Mouse (Mus musculus) induced T-regulatory cell, adult 2 months (primary cell): ENCODE results near the gene Myo3b.
A peak's percentile ranks its signal among the peaks of the same experiment; 100 is the strongest.

ENCODE experiments used
- DNase-seq: peaks from one replicate; pipeline ENCODE4 v3.0.0-alpha.2; 2012; ENCODE audit warnings: low read depth

Myo3b gene

DNA sequence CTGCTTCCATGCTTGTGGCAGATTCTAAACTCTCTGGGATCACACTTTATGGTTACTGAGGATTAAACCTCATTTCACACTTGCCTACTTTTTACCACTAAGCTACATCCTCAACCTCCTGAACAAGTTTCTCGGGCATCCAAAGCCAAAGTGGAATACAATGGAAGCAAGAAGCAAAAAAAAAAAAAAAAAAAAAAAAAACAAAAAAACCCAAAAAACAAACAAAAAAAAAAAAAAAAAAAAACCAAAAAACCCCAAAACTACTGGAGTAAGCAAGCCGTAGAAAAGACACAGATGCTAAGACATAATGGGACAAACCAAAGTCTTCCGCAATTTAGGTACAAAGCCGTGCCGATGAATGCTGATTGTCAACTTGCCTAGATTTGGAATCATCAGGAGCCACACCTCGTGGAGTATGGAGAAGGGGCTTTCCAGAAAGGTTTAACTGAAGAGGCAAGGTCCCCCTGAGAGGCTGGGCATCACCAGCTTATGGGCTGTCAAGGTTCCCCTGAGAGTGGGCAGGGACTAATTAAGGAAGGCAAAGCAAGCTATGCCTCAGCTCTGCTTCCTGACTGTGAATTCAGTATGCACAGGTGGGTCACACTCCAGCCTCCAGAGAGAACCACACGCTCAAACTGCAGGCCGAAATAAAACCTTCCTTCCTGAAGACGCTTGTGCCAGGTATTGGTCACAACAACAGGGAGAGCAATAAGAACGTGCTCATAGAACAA is 313.7 kb downstream of the Myo3b start:
- DNase-seq: no peak

DNA sequence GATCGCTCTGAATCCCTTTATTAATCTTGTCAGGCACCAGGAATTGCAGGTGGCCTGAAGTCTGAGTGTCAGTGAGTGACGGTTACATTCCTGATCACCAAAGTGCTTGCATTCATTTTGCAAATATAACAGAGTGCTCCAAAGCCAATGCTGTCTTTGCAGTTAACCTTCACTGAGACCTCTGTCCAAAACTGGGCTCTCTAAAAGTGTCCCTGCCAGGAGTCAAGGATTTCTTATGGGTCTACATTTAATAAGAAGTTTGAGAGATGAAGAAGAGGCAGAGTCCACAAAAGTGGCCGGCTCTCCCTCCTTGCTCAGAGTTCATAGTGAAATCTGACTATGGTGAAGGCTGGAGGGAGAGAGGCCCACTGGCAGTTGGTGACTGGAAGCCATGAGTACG is 315.1 kb downstream of the Myo3b start:
- DNase-seq: no peak

DNA sequence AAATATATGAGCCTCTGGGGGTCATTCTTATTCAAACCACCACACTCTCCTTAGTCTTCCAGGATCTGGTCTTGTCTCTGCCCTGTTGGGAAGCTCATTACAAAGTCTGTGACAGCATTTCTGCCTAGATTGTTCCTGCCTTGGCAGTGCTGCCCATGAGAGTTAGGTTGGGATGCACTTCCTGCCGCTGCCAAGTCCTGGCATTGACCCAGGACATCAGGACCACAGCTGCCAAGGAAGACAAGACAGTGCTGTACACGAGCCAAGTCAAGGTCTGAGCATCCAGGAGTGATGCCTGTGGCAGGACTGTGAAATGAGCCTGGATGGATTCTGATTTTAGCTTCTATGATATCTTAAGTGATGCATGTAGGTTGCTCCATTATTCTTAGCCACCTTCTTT is 316.1 kb downstream of the Myo3b start:
- DNase-seq: no peak

DNA sequence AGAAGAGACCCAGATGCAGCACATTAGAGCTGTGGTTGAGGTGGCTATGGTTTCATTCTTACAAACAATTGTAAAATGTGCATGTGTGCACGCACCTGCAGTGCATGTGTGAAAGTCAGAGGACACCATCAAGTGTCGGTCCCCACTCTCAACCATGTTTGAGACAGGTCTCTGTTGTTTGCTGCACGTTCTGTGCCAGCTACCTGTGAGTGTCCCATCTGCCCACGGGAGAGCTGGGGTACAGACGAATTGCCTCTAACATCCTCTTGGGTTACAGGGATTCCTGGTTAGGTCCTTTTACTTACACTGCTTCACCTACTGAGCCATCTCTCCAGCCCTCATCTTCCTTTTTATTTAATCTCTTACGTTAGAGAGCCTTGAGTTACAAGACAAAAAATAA is 330.5 kb downstream of the Myo3b start:
- no peak for DNase-seq

DNA sequence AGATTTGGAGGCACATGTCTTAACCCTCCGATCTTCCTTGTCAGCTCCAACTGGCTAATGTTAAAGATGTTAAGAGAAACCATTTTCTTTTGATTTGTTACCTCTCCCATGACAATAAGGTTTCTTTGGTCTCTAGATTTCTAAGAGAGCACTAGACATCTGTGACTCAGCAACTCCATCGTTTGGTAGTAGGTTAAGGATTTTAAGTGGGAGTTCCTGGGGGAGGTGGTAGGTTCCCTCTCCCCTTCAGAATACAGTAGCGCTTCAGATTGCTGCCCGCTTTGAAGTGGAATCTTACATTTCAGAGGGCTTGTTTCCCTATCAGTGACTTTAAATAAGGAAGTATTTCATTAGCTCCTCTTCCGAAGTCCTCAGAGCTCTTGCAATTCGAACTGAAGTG is 340.4 kb downstream of the Myo3b start:
- DNase-seq: no peak

DNA sequence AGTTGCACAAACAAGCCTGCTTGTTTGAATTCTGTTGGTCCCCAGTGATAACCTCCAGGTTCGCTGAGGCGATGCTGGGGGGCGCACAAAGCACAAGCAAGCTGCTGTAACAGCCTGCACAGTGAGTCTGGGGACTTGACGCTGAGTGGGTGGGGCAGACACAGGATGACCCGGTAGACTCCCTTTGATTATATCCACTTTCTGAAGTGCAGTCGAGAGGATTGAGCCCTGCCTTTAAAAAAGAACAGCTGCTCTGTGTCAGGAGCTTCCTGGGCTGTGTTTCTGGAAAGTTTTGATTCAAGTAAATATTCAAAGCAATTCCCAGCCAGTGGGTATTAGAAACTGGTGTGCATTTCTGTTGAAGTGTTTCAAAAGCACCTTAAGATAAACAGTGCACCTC is 341.0 kb downstream of the Myo3b start:
- no peak for DNase-seq

DNA sequence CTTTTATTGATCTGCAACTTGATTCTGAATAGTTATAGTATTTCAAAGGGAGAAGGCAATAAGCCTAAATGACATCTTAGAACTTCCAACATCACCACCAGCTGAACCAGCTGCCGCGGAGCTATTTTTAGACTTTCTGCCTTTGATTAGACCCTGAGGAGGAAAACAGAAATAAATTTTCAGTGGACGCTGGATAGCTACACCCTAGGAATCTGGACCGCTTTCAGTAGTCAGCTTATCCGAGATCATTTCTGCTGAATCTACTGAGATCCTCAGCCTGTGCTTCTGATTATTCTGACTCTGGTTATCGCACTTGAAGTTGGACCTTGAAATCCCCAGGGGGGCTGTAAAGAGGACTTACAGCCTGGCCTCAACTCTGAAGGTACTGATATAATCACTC is 349.7 kb downstream of the Myo3b start:
- no peak for DNase-seq

DNA sequence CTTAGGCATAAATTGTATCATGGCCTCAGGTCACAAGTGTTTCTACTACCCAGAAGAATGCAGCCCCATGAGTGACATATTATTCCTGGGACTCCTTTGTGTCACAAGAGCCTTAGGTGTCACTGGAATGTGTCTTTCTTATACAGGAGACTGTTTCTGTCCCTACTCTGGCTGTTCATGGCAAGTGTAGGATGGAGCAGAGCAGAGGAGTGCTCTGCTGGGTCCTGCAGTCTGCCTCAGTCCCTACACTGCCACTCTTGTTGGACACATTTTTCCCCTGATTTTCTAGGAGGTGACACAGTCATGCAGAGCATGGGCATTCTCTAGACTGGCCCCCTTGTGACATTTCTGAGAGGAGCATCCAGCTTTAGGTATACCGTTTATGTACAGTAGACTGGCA is 350.2 kb downstream of the Myo3b start:
- no peak for DNase-seq

DNA sequence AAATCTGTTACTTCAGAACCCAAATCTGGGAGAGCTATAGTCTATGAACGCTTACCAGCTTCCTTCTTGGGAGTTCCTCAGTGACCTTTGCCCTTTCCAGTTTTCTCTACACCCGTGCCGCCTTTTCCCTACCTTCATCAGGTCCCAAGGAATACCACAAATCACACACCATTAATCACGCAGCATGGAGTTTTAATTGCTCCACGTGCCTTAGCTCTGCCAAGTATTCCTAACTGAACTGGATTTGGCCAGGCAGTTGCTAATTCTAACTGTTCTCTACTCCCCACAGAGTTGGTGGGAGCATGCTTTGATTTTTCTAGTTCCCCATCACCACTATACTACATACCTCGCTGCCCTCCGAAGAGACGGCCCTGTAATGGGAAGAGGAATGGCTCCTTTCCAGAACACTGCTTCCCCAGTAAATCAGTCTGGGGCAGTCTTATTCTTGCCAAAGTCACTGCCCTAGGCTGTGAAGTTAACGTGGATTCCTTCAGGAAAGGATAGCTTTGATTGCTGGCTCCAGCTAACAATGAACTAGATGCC is 358.9 kb downstream of the Myo3b start:
- no peak for DNase-seq

DNA sequence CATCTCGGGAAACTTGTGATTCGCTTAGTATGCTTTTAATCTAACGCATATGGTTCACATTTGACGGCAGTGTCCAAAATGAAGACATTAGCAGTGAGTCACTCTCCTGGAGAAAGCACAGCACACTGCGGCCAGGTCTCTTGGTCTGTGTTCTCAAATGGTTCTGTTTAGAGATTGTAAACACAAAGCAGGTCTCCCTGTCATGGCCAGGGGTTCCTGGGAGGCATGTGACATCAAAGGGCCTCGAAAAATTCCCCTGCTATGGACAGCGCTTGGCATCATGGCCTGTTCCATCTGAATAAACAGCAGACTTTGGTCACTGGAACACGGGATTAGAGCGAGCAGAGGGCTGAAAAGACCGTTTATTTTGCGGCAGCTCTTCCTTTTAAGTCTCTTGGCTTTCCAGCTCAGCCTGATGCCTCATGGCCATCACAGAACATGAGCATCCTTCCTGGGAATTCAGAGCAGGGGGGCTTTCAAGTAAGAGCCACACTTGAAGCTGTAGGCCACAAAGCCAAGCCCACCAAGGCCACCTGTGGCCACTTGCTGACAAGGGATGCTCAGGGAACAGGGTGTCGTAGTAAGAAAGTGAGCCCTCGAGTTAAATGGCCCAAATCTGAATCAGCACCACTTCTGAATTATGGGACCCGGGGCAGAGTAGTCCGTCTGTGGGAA is 360.7 kb downstream of the Myo3b start:
- DNase-seq: no peak

DNA sequence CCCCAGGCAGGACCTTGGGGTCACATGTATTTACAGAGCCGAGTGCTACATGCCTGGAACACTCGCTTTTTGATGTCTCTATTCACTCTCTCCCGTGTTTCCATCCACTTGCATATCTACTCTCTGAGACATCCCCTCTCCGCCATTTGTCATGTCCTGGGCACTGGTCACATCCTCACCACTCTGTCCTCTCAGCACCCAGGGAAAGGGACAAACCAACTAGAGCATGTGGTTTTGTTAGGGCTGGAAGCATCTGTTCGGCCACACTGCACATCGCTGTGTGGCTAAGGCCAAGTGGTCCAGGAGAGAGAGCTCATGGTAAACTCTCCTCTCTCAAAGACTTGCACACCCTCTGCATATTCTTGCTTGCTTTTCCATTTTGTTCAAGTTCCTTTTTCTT is 361.4 kb downstream of the Myo3b start:
- DNase-seq: no peak

DNA sequence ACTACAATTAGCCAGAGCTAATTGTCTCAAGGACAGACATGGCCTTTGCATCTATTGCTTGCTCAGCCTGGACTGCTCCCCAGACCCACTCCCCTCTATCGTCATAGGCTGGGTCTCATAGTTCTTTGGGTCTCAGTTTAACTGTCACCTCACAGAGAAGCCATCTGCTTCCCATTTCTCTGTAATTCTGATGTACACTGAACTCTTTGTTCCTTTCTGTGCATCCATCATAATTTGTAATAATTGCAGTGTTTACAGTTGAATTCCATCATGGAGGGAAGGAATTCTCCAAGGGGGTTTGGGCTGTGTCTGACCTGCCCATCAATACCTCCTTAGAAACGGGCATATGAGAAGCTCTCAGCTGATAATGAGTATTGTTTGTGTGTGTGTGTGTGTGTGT is 365.4 kb downstream of the Myo3b start:
- DNase-seq: no peak

DNA sequence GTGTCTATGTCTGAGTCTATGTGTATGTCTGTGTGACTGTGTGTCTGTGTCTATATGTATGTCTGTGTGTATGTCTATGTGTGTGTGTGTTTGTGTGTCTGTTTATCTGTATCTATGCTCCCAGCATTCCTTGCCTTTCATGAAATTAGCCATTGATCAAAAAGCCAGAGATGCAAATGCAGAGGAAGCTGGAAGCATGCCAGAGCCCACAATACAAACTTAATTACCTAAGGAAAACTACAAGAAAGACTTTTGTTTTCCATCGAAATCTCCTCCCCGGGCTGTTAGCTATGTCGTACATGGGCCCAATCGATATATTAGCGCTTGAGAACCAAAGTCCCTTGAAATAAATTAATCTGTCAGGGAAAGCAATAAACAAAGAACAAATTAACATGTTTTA is 367.9 kb downstream of the Myo3b start:
- no peak for DNase-seq

DNA sequence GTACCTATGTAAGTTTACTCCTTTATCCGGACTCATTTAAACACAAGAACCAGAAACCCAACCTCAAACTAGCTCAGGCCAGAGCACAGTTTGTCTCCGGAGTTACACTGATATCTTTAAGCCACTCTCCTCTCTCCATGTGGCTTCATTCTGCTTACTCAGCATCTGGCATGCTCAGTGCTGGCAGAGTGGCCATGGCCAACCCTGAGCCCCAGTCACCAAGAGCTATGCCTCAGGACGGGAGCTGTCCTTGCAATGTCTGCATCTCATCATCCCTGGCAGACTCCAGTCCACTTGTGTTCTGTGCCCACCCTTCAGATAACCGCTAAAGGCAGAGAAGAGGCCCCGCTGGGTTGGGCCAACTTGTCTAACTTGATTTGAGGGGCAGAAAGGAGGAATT is 368.8 kb downstream of the Myo3b start:
- DNase-seq: no peak

DNA sequence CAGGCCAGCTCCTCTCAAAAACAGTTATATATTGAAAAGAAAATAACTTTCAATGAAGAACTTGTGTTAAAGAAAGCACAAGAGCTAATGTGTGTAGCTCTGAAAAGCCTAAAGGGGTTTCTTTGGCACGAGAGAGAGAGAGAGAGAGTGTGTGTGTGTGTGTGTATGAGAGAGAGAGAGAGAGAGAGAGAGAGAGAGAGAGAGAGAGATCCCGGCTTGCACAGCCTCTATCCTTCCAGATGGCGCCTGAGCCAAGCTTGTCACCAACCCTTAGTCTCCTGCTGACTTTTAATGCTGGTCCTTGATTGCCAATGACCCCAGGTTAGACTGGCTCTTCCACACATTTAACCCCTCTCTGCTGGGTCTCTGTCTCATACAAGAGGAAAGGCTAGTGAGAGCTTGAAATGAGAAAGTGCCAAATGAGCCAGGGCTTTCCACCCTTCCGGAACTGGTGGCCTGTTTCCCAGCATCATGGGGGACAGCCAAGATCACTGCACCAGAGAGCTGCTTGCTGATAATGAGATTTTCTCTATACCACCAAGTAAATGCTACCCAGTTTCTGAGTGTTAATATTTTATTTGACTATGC is 371.5 kb downstream of the Myo3b start:
- DNase-seq: no peak

DNA sequence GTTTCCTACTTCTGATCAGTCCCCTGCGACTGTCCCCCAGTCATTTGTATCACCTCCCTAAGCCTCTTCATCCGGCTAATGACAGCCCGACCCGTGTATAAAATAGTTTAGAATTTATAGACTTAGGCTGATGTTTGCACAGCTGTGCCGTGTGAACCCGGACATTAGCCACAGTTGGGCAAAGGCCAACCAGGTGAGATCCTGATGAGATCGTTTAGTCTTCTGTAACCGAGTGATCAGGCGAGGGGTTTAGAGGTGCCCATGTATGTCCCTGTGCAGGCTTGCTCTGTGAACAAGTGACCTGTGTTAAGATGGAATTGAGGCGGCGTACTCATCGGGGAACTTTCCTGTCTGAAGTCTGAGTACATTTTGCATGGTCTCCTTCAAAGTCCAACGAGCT is 373.4 kb downstream of the Myo3b start:
- no peak for DNase-seq

DNA sequence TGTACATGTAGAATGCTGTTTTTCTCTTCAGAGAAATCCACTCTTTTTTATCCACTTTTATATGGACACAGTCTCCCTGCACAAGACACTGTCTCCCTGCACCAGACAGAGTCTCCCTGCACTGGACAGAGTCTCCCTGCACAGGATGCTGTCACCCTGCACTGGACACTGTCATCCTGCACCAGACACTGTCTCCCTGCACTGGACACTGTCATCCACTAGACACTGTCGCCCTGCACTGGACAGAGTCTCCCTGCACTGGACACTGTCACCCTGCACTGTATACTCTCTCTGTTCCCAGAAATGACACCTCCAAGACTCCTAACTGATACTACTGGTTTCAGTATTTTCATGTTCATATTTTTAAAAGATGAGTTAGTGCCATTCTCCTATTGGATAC is 375.5 kb downstream of the Myo3b start:
- DNase-seq: no peak

DNA sequence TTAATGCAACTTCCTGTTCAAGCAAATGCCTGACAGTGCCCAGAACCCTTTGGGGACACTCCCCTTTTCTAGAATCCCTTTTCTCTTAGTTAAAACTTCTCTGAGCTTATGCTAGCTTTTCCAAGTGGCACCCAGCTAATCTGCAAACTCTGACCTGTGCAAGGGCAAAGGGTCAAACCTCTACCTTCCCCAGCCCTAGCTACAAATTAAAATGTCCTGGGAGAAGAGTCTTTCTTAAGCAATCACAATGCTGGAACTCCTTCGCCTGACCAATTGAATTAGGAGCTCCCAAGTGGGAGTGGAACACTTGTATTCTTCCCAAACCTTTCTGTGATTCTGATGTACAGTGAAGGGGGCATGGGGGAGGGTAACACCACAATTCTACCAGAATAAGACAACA is 376.6 kb downstream of the Myo3b start:
- DNase-seq: no peak

DNA sequence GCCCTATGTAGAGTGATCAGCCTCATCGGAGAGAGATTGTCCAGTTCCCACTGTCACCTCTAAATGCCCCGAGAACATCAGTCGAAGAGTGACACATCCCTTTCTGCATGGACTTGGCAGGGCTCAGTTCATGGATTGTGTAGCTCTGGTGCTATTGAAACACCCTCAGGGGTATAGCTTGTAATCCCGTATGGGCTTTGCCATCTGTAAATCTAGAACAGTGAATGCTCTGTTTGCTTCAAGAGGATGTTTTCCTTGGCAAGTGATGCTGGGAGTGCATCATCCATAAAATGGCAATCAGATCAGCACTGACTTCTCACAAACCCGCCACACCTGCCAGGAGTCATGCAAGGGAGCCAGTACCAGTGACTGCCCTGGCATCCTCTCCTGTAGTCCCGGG is 380.4 kb downstream of the Myo3b start:
- no peak for DNase-seq

DNA sequence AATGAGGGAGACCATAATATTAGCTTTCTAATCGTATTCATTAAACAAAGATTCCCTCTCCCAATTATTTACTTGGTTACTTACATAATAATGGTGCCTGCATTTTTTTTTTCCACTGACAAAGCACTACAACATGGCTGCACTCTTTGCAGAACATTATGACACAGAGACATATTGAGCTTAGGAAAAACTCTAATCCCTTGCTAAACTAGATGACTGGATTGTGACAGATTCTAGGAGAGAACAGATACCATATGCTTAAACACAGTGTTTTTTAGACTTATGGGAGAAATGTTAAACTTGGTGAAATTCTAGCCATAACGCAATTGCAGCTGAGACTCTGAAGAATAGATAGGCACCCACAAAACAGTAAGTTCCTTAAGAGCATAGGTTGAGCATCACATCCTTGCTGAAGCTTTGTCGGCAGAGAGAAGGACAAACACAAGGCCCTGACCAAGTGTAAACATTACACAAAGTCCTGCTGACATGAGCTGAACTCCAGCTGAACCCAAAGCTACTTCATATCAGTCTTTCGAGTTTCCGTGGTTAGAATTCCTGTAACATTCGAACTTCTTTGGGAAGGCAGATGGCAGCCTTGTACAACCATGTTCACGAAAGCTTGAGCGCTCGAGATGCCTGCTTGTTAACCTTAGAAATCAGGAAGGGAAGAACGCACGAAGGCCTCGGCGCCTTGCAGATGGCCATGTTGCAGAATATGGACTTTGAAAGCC is 382.4 kb downstream of the Myo3b start:
- no peak for DNase-seq

DNA sequence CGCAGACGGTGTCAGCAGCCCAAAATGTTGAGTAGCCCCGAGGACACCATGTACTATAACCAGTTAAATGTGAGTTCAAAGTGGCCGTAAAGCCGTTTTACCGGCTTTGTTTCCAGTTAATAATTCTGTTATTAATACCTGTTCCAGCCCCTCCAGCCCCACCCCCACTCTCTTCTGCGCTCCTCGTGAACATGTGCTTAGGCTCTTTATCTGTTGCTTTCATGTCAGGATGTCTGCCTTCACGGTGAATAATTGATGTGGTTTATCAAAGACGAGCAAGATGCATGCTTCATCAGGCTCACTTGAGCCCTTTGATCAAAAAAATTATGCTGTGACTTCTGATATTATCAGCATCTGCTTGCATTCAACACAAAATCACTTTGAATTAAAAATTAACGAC is 386.7 kb downstream of the Myo3b start:
- DNase-seq: peak; percentile 9

DNA sequence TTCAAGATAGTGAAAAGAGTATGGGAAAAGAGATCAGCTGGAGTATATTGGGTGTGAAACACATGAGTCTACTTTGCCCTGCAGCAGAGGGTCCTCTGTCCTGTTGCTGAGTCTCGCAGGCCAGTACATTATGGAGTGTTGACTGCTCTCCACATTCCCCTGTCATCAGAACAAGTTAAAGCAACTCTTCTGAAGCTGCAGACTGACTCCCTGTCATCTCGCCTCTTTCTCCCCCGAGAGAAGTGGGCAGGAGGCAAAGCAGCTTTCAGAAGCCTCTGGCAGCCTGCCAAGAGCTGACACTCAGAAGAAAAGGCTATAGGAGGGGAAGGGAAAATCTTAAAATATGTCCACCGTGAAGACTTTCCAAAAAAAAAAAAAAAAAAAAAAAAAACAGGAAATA is 404.1 kb downstream of the Myo3b start:
- no peak for DNase-seq

DNA sequence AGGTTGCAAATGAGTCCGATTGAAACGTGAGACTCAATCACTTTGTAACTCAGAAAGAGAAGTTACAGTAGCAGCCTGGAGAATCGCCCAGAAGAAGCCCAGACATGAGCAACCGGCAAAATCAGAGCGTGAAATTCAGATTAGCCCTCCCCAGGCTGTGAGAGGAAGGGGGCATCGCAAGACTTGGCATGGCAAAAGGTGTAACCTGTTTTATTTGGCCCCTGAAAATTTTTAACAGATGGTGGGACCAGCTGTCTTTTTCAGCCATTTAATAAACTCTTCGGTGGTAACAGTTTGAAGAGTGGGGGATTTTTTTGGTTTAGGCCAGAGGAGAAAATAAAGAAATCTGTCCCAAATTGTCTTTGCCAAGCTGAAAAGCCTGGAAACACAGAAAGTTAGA is 405.2 kb downstream of the Myo3b start:
- DNase-seq: no peak
